Mouse (Mus musculus) frontal cortex, adult (tissue): ENCODE measurements around the gene Gm26602.

Source experiments
- ATAC-seq: cut with Nextera tagmentation; 2 replicates; pipeline ENCODE4 v1.9.2; 2017; ENCODE audit warnings: mild to moderate bottlenecking, moderate library complexity, mixed read lengths; ENCODE audit not compliant: low TSS enrichment

Gm26602 gene

DNA sequence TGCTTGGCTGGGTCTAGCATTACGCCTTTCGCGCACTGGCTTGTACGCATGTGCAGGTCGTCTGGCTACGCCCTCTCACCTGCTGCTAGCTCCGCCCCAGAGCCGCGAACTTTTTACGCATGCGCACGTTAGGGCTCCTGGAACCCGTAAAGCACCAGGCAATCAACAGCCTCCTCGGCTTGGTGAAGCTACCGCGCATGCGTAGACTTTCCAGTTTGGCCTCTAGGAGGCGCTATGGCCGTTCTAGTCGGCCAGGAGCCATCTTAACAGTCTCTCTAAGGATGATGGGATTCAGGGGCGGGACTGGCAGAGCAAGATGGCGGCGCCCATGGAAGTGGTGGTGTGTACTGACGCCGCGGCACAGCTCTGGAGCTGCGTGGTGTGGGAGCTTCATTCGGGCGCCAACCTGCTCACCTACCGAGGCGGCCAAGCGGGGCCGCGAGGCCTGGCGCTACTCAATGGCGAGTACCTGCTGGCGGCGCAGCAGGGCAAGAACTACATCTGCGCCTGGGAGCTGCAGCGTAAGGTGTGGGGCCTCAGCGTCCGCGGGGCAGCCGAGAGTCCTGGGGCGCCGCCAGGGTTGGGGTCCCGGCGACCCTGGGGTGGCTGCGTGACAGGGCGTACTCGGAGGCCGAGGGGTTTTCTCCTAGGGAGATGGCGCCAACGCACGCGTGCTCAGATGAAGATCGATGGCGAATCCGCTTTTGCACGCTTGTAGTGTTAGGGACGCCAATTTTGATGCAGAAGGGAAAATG lies 49.4 kb downstream of the Gm26602 start, which contains the start of gene Wdr18:
TSS of gene Wdr18 (plus strand) at position 306 of the 755 bp plus-strand sequence.
- ATAC-seq: peak; percentile 92
